Mouse (Mus musculus): ENCODE measurements around the gene Tppp3.

DNA sequence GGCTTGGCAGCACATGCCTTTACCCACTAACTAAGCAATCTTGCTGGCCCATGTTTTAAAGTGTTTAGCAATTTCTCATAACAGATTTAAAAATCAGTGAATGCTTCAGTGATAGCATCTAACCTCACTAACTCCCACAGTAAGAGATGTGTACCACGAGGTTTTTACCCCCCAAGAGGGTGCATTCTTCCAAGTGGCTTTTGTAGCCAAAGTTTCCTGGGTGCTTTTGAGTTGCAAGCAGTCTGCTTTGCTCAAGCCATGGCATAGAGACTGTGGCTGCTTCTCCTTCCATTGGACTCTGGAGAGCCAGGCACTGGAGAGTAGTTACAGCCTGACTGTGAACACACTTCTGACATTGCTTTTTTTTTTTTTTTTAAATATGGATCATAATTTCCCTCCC lies 18.0 kb upstream of the Tppp3 start:
- TF ChIP-seq CTCF (conservative IDR thresholded peaks at IDR 0.05; ENCODE audit: insufficient read depth, insufficient read length, low read depth, low read length) (no peak), POLR2A (IDR thresholded peaks at IDR 0.05; ENCODE audit: low read depth, low read length) (no peak)

Measured in kidney, adult 2 months (tissue).